Mouse (Mus musculus): ENCODE data around the gene C130060K24Rik. TPM values are rescaled to one million over a fixed set of nuclear protein-coding genes. Genes with fewer than 3 reads are reported as not detected.

C130060K24Rik gene
- polyA plus RNA-seq (2012; ENCODE audit: insufficient read depth, insufficient read length, missing spikeins): not detected in 2 replicates

DNA sequence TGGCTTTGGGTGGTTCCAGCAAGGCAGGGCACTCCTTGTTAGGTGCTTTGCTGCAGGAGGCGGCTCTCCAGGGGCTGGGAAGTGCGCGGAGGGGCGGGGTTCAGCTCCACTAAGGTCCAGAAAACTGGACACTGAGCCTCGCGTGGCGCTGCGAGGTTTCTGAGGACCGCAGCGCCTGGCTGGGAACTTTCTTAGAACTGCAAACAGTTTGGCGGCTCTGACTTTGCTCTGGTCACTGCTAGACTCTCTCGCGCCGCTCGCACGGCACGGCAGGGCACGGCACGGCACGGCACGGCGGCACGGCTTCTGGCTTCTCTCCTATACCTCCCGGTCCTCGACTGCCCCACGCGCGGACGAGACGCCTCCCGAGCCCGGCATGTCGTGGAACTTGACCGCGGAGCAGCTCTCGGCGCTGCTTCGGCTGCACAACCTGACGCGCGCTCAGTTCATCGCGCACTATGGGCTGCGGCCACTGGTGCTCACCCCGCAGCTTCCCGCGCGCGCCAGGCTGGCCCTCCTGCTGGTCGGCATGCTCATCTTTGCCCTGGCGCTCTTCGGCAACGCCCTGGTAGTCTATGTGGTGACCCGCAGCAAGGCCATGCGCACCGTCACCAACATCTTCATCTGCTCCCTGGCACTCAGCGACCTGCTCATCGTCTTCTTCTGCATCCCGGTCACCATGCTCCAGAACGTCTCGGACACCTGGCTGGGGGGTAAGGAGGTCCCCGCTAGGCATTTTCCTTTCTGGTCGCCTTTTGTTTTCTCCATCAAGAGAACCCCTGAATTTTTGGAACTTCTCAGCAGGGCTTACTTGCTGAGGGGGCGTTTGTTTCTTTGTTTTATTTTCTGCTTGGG is at the start of gene C130060K24Rik:
TSS of gene C130060K24Rik (plus strand) at position 188 of the 855 bp plus-strand sequence.
- Histone ChIP-seq H3K4me3 (ENCODE audit: insufficient read depth, low read depth, low read length) (peak within 1 kb of the TSS; percentile 18; the same call in 1 of the 2 replicates), H3K27ac (replicated peaks; ENCODE audit: low read depth, low read length) (no peak within 1 kb of the TSS), H3K4me1 (ENCODE audit: control insufficient read depth, insufficient read depth, insufficient read length, low read length) (no peaks in the 10 kb centered on the region; the same call in 1 of the 2 replicates)

DNA sequence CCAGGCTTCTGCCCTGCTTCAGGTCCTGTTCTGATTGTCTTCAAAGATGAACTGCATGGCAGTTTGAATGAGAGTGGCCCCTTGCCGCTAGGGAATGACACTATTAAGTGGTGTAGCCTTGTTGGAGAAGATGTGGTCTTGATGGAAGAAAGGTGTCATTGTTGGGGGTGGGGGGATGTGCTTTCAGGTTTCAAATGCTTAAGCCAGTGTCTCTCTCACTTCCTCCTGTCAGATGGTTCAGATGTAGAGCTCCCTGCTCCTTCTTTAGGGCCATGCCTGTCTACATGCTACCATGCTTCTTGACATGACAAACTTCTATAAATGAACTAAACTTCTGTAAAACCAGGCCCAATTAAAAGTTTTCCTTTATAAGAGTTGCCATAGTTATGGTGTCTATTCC is 46.7 kb upstream of the C130060K24Rik start:
- Histone ChIP-seq H3K4me3 (ENCODE audit: insufficient read depth, low read depth, low read length) (no peak overlapping the region), H3K27ac (replicated peaks; ENCODE audit: low read depth, low read length) (no peak overlapping the region), H3K4me1 (ENCODE audit: control insufficient read depth, insufficient read depth, insufficient read length, low read length) (no peaks in the 10 kb centered on the region)

DNA sequence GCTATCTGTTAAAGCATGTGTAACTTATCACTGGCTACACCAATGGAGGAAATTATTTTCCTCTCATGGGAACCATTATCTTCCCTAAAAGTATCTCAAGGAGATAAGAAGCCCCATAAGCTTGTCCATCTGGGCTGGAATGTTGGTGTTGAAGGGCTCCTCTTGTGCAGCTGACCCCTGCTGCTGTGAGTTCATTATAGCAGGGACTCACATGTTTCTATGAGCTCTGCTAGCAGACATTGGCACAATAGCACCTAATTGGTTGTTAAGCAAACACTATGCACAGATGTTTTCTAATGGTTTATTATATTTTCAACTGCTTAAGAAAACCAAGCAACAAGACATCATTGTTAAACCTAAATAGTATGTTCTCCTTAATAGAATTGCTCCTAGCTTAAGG is 41.5 kb upstream of the C130060K24Rik start:
- H3K27ac ChIP-seq (replicated peaks; ENCODE audit: low read depth, low read length): no peak overlapping the region
- H3K4me1 ChIP-seq (ENCODE audit: control insufficient read depth, insufficient read depth, insufficient read length, low read length): no peaks in the 10 kb centered on the region
- no peak overlapping the region for H3K4me3 ChIP-seq (ENCODE audit: insufficient read depth, low read depth, low read length)

DNA sequence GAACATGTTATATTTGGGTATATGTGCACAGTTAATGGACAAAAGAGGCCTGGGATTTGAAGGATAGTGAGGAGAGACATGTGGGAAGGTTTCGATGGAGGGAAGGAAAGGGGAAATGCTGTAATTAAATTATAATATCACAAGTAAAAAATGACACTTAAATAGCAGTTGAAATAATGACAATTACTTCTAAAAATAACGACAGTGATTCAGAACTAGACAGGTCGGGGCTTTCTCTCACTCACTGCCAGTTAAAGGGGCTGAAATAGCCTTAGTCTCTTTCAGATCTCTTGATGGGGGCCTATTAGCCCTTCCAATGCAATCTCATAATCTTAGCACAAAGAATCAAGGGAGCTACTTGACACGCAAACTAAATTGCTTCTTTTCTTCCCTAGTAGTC is 39.5 kb upstream of the C130060K24Rik start:
- Histone ChIP-seq H3K4me3 (ENCODE audit: insufficient read depth, low read depth, low read length) (no peak overlapping the region), H3K27ac (replicated peaks; ENCODE audit: low read depth, low read length) (no peak overlapping the region)

DNA sequence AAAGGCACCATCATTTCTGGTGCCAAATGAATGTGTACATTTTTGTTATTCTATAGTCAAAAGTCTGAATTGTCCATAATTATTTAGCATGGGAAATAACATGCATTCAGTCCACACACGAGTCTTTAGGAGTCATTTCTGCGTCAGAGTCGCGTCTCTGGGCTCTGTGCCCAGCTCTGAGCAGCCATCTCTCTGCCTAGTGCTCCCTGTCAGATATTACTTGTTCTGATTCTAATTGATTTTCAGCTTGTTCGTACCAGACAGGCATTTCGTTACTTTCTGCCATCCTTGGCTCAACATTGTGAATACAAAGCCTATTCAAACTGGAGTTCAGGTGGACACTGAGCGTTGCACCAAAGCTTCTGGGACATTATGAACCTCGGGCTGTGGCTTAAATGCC is 33.2 kb upstream of the C130060K24Rik start:
- Histone ChIP-seq H3K4me1 (ENCODE audit: control insufficient read depth, insufficient read depth, insufficient read length, low read length) (no peaks in the 10 kb centered on the region), H3K27ac (replicated peaks; ENCODE audit: low read depth, low read length) (no peak overlapping the region), H3K4me3 (ENCODE audit: insufficient read depth, low read depth, low read length) (no peak overlapping the region)

More for the DNA sequence above, 39.5 kb upstream of the C130060K24Rik start:
- H3K4me1 ChIP-seq (ENCODE audit: control insufficient read depth, insufficient read depth, insufficient read length, low read length): no peaks in the 10 kb centered on the region

DNA sequence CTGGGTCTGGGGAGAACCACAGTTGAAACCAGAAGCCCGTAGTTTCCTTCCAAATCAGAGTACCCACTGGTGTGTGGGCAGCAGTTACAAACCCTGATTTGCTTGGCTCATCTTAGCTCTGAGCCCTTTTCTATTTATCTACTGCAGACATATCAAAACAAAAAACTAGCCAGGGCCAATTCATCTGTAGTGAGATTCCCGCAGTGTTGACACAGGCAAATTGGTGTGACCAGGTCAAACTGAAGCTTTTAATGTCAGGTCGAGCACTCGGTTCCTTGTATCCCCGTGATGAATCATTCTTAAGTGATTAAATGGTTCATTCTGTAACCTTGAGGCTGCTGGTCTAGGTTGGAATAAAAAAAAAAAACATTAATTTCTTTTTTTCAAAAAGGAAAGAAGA is 32.6 kb upstream of the C130060K24Rik start:
- H3K27ac ChIP-seq (replicated peaks; ENCODE audit: low read depth, low read length): no peak overlapping the region
- H3K4me3 ChIP-seq (ENCODE audit: insufficient read depth, low read depth, low read length): no peak overlapping the region
- no peaks in the 10 kb centered on the region for H3K4me1 ChIP-seq (ENCODE audit: control insufficient read depth, insufficient read depth, insufficient read length, low read length)

DNA sequence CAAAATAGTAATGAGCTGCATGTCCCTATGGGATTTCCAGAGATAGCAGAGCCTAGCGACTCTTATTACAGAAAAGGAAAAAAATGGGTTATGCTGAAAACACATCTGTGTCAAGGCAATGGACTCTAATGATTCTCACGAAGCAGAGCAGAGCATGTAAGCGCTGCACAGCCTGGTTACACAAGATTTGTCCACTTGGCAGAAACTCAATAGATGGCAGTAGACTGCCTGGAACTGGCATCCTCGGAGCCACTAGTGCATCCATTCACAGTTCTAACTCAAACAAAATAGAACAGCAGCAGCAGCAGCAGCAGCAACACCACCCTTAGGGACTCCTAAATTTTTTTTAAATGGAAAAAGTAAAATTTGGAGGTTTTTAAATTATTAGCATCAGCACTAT is 29.3 kb upstream of the C130060K24Rik start:
- H3K27ac ChIP-seq (replicated peaks; ENCODE audit: low read depth, low read length): no peak overlapping the region
- H3K4me1 ChIP-seq (ENCODE audit: control insufficient read depth, insufficient read depth, insufficient read length, low read length): no peaks in the 10 kb centered on the region
- no peak overlapping the region for H3K4me3 ChIP-seq (ENCODE audit: insufficient read depth, low read depth, low read length)

DNA sequence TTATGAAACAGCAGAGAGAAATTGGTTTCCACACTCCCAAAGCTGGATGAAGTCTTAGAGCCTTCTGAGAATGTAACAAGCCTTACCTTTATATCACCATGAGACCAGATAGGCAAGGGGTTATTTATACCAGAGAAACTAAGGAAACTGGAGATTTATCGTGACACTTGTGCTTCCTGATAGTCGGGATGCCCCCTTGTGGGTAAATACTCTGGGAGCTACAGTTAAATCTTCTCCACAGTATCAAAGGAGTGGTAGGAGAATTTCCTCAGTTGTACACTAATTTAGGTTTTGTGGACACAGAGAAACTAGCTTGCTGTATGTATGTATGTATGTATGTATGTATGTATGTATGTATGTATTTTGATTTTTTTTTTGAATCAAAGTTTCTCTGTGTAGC is 5.0 kb upstream of the C130060K24Rik start:
- H3K27ac ChIP-seq (replicated peaks; ENCODE audit: low read depth, low read length): no peak overlapping the region
- H3K4me3 ChIP-seq (ENCODE audit: insufficient read depth, low read depth, low read length): no peak overlapping the region
- H3K4me1 ChIP-seq (ENCODE audit: control insufficient read depth, insufficient read depth, insufficient read length, low read length): no peaks in the 10 kb centered on the region

DNA sequence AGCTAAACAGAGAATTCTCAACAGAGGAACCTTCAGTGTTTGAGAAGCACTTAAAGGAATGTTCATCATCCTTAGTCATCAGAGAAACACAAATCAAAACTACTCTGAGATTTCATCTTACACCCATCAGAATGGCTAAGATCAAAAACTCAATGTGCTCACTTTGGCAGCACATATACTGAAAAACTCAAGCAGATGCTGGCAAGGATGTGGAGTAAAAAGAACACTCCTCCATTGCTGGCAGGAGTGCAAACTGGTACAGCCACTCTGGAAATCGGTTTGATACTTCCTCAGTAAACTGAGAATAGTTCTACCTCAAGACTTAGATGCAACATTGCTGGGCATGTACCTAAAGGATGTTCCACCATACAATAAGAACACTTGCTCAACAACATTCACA is 41.0 kb downstream of the C130060K24Rik start:
- no peak overlapping the region for H3K4me3 ChIP-seq (ENCODE audit: insufficient read depth, low read depth, low read length)
- no peaks in the 10 kb centered on the region for H3K4me1 ChIP-seq (ENCODE audit: control insufficient read depth, insufficient read depth, insufficient read length, low read length)
- no peak overlapping the region for H3K27ac ChIP-seq (replicated peaks; ENCODE audit: low read depth, low read length)

DNA sequence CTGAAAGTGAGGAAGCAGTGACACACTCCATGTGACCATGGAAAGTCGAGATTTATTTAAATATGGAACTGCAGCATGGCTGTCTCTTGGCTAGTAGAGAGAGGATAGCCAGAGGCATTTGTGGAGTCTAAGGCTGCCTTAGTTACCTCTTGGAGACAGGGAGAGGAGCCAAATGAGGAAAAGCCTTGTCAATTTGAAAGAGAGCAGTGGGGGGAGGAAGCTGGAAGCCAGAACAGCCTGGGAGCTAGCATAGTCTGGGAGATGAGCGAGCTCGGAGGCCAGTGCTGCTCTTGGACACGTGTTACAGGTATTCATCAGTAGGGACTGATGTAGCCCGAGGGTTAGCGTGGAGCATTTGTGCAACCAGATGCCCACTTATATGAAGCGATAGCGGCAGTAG is 46.2 kb downstream of the C130060K24Rik start:
- no peak overlapping the region for H3K4me3 ChIP-seq (ENCODE audit: insufficient read depth, low read depth, low read length)
- no peaks in the 10 kb centered on the region for H3K4me1 ChIP-seq (ENCODE audit: control insufficient read depth, insufficient read depth, insufficient read length, low read length)
- no peak overlapping the region for H3K27ac ChIP-seq (replicated peaks; ENCODE audit: low read depth, low read length)

DNA sequence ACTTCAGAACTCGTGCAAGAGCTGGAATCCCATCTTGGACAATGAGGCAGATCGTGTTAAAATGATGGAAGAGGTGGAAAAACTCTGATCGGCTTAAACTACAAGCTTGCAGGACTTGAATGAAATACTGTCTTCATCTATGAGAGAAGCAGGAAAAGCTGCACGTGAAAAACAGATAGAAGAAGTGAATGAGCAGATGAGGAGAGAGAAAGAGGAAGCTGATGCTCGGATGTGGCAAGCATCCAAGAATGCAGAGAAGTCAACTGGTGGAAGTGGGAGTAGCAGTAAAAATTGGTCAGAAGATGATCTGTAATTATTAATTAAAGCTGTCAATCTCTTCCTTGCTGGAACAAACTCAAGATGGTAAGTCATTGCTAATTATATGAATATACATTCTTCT is 52.3 kb downstream of the C130060K24Rik start:
- H3K4me3 ChIP-seq (ENCODE audit: insufficient read depth, low read depth, low read length): no peak overlapping the region
- no peak overlapping the region for H3K27ac ChIP-seq (replicated peaks; ENCODE audit: low read depth, low read length)
- H3K4me1 ChIP-seq (ENCODE audit: control insufficient read depth, insufficient read depth, insufficient read length, low read length): no peaks in the 10 kb centered on the region

DNA sequence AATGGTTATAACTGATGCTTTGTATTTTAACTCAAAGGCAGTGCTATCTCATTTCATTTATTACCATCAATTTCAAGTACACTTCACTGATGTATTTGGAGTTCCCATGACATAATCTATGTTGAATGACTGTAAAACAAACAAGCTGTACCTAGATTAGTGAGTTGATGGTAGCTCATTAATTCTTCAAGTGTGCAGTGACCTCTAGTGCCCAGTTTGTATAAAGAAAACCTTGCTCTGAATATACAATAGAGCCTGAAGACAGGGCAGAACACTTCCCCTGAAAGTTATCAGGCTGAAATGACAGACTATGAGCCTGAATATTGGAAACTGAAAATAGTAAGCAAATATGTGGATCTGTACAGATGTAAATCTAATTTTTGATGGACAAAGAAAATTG is 72.6 kb downstream of the C130060K24Rik start:
- H3K4me3 ChIP-seq (ENCODE audit: insufficient read depth, low read depth, low read length): no peak overlapping the region
- H3K27ac ChIP-seq (replicated peaks; ENCODE audit: low read depth, low read length): no peak overlapping the region
- no peaks in the 10 kb centered on the region for H3K4me1 ChIP-seq (ENCODE audit: control insufficient read depth, insufficient read depth, insufficient read length, low read length)

DNA sequence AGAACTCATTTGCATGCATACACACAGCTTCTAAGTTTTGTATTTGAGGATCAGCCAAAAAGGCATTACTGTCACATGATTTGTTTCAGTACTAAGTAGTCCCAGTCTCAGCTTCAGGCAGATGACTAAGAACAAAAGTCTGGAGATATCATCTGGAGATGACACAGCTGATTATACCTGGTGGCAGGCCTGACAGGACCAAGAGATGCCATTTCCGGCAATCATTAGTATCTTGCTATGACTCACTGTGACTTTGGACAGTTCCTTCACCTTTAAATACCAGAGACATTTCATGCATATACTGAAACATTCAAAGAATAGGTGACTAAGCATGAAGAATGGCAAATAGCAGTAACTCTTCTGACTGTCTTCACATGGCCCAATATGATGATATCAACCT is 84.4 kb downstream of the C130060K24Rik start:
- Histone ChIP-seq H3K4me1 (ENCODE audit: control insufficient read depth, insufficient read depth, insufficient read length, low read length) (no peaks in the 10 kb centered on the region), H3K4me3 (ENCODE audit: insufficient read depth, low read depth, low read length) (no peak overlapping the region), H3K27ac (replicated peaks; ENCODE audit: low read depth, low read length) (no peak overlapping the region)

DNA sequence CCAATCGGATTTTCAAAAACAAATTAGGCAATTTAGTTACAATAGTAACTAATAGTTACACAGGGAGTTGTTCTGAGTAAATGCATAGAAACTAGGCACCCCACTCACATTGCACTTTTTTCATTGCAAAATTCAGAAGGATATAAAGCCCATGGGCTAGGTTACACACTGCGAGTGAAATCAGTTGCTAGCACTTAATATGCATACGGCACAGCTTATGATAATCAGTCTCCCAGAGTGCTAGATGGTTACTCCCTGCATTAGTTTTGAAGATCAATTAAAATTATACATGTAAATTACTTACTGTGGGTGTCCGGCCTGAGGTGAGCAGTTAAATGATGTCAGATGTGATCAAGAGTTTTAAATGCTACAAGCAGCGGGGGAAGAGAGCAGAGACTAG is 89.4 kb downstream of the C130060K24Rik start:
- Histone ChIP-seq H3K4me1 (ENCODE audit: control insufficient read depth, insufficient read depth, insufficient read length, low read length) (no peaks in the 10 kb centered on the region), H3K4me3 (ENCODE audit: insufficient read depth, low read depth, low read length) (no peak overlapping the region), H3K27ac (replicated peaks; ENCODE audit: low read depth, low read length) (no peak overlapping the region)

DNA sequence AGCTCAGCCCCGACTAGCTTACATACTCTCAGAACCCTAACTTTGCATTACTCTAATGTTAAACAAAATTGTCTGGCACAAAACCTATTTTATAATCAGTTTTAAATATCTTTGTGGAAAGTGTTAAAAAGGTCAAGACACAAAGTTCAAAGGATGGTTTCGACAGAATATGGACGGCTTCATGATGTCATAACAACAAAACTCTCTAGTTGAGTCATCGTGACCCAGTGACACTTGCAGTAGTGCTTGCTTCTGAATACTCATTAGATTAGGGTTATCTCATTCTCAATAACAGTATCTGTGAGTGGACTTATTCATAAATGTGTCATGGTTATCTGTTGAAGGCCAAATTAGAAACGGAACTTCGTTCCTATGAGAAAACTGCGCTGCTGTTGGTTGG is 91.5 kb downstream of the C130060K24Rik start:
- Histone ChIP-seq H3K4me1 (ENCODE audit: control insufficient read depth, insufficient read depth, insufficient read length, low read length) (no peaks in the 10 kb centered on the region), H3K4me3 (ENCODE audit: insufficient read depth, low read depth, low read length) (no peak overlapping the region), H3K27ac (replicated peaks; ENCODE audit: low read depth, low read length) (no peak overlapping the region)

DNA sequence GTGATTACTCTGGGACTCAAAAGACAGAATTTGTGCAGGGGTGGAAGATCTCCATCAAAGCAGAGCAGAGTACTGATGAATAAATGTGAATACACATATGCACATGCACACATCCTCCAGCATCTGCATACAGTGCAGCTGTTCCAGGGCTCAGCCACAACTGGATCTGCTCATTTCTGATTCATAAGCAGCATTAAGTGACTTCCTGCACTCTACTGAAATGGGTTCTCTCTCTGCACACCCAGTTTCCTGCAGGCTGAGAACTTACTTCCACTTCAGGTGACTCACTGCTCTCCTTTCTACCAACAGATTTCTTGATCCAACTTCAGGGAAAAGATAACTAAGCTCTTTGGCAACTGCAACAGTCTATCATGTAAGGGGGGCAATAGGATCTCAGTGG is 117.9 kb downstream of the C130060K24Rik start:
- Histone ChIP-seq H3K4me3 (ENCODE audit: insufficient read depth, low read depth, low read length) (no peak overlapping the region), H3K27ac (replicated peaks; ENCODE audit: low read depth, low read length) (no peak overlapping the region), H3K4me1 (ENCODE audit: control insufficient read depth, insufficient read depth, insufficient read length, low read length) (no peaks in the 10 kb centered on the region)

Data from brown adipose tissue, adult 24 weeks (tissue).